Mouse (Mus musculus) liver, embryonic 18 days (tissue): Measurements from ENCODE around the gene Rps6kl1. TPM values are rescaled to one million over a fixed set of nuclear protein-coding genes. Genes with fewer than 3 reads are reported as not detected.

Experiments
- polyA plus RNA-seq: library from polyadenylated mRNA; depleted of rRNA; stranded (reverse); fragments of >200 nt; gene quantifications from 2 replicates; pipeline ENCODE4 v1.2.3, GENCODE M21; 2012; rRNA removed

Rps6kl1 gene
- 1.3 and 1.4 TPM in 2 replicates for polyA plus RNA-seq

DNA sequence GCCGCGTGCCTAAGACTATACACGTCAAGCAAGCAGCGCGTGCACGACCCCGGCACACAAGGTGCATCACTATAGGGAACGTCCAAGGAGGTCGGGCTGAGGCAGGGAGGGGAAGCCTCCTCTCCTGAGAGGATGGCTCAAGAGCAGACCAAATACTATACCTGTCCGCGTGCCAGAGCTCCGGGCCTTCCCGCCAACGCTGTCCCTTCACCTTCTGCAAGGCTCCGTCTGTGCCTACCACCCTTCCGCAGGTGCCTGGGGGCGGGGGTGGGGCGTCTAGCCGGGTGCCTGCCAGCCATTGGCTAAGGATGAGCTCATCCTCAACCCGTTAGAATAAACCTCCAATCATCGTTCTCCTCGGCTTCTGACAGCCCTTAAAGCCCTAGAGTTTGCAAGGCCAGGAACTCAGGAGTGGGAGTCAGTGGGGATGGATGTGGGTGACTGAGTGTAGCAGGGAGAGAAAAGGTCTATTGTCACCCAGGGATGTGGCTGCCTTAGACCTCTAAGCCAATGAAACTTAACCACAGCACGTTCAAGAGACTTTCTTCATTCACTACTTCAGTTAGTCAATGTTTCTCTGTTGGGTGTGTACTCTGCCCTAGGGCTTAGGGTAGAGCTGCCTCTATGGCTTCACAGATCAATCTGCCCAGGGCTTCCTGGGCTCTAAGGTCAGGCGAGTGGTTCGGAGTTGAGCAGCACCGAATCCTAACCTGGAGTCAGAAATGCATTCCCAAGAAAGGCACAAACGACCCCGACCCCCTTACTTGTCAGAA lies at the start of gene Rps6kl1:
TSS of gene Rps6kl1 (minus strand) at position 263 of the 773 bp plus-strand sequence.

DNA sequence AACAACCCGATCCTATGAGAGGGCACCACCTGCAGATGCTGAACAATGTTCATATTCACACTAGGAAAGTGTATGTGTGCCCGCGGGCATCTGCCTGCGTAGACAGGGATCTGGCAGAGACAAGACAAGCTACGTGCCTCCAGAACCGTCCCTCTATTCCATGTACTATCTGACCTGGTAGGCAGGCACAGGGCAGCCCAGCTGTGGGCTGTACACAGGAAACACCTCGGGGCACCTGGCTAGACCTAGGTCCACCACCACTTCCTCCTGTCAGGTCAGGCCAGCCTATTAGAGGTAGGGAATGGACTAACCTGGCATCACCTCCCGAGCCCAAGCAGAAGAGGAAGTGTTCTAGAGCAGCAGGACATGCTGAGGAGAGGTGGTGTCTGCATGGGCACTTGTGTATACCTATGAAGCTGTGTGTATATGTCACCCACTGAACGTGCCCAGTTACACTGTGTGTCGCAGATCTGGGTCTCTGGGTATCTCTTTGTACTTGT lies 26.7 kb upstream of the Rps6kl1 start, which contains the start of gene Pgf:
TSS of gene Pgf (minus strand) at position 51 of the 500 bp plus-strand sequence.

DNA sequence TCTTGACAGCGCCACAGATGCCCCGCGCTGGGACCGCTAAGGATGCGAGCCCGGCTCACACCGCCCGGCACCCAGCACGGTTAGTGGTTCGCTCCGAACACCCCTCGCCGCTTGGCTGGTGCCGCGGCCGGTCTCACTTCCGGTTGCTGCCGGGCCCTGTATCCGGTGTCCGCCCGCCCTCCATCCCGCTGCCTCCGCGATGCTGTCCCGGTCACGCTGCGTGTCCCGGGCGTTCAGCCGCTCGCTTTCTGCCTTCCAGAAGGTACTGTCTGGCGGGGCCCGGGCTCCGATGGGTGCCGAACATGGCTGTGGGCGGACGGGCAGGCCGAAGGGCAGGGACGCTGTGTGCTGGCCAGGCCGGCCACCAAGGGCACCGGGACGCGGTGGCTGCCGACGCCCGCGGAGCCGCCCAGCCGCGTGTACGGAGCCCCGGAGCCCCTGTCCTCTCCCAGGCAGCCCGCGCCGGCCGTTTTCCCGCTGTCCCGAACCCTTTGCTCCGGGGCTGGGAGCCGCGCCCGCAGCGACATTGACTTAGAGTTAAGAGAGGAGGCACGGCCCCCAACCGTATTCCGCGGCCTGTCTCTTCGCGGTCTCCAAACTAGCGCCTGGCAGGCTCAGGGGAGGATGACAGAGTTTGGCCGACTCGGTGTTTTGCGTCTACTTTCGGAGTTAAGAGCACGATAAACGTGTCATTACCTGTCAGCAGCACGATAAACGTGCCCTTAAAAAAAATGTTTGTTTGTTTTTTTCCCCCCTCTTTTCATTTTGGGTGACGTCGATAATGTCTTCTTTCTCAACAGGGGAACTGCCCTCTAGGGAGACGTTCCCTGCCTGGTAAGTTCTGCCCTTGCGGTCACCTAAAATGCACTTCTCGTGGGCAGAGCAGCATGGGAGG lies 40.1 kb downstream of the Rps6kl1 start, which contains the start of the genes Prox2 and Dlst:
TSS of gene Prox2 (minus strand) at position 62 of the 895 bp plus-strand sequence.
TSS of gene Dlst (plus strand) at position 136 of the 895 bp plus-strand sequence.

Other genes starting within 250 kb of the Rps6kl1 start
- 56.7 and 60.1 TPM in 2 replicates for gene Fcf1, start 180.4 kb downstream of the Rps6kl1 start, polyA plus RNA-seq
- gene Arel1, start 180.4 kb downstream of the Rps6kl1 start, polyA plus RNA-seq = 12.9 and 13.9 TPM in 2 replicates
- gene Ylpm1, start 154.9 kb downstream of the Rps6kl1 start, polyA plus RNA-seq = 6.1 and 8.8 TPM in 2 replicates
- gene Prox2, start 40.5 kb downstream of the Rps6kl1 start, polyA plus RNA-seq = 0.79 and 0.95 TPM in 2 replicates
- 80.5 and 86.8 TPM in 2 replicates for gene Dlst, start 40.4 kb downstream of the Rps6kl1 start, polyA plus RNA-seq
- gene Pgf, start 26.5 kb upstream of the Rps6kl1 start, polyA plus RNA-seq = 0.29 and 0.41 TPM in 2 replicates
- gene Eif2b2, start 68.2 kb upstream of the Rps6kl1 start, polyA plus RNA-seq = 31.6 and 32.8 TPM in 2 replicates
- gene Mlh3, start 119.3 kb upstream of the Rps6kl1 start, polyA plus RNA-seq = 1.8 and 2.0 TPM in 2 replicates
- 17.3 and 21.5 TPM in 2 replicates for gene Acyp1, start 137.2 kb upstream of the Rps6kl1 start, polyA plus RNA-seq
- gene Zc2hc1c, start 137.3 kb upstream of the Rps6kl1 start, polyA plus RNA-seq = 0.08 and 0.12 TPM in 2 replicates
- gene Nek9, start 188.1 kb upstream of the Rps6kl1 start, polyA plus RNA-seq = 9.8 and 11.2 TPM in 2 replicates
- 87.9 and 88.4 TPM in 2 replicates for gene Tmed10, start 223.6 kb upstream of the Rps6kl1 start, polyA plus RNA-seq